Mouse (Mus musculus) limb, embryonic 10.5 days (tissue): ENCODE data around the gene Adap2. TPM values are rescaled to one million over a fixed set of nuclear protein-coding genes. Genes with fewer than 3 reads are reported as not detected.
"Not testable (repeated sequence)": the region's sequence is repeated elsewhere in the genome, so short reads cannot be mapped to it uniquely, and the experiment has no call there.

Experiments
- DNase-seq: peaks from one replicate; pipeline ENCODE4 v3.0.0-alpha.2; 2017; ENCODE audit warnings: low spot score
- H3K27ac ChIP-seq: fragments of 300-500 bp; sonication (generic); 2 replicates; pipeline ENCODE4 v1.5.1; 2016; ENCODE audit warnings: mild to moderate bottlenecking
- H3K27me3 ChIP-seq: fragments of 300-500 bp; sonication (generic); 2 replicates; pipeline ENCODE4 v1.6.1; 2016; ENCODE audit warnings: low read depth, mild to moderate bottlenecking; ENCODE audit not compliant: poor library complexity, severe bottlenecking
- H3K36me3 ChIP-seq: fragments of 300-500 bp; sonication (generic); 2 replicates; pipeline ENCODE4 v1.6.1; 2016; ENCODE audit warnings: mild to moderate bottlenecking, moderate library complexity
- H3K4me1 ChIP-seq: fragments of 300-500 bp; sonication (generic); 2 replicates; pipeline ENCODE4 v1.6.1; 2016
- H3K4me3 ChIP-seq: fragments of 300-500 bp; sonication (generic); 2 replicates; pipeline ENCODE4 v1.5.1; 2016; ENCODE audit warnings: mild to moderate bottlenecking, moderate library complexity
- H3K9me3 ChIP-seq: fragments of 300-500 bp; sonication (generic); replicated peaks from 2 replicates; pipeline ENCODE4 v1.6.1; 2016; ENCODE audit warnings: mild to moderate bottlenecking
- WGBS: fragments of 180-500 bp; shearing (Covaris S2); methylation state at CpG from one replicate; pipeline ENCODE4 v1.1.7; 2016; 5-methylcytosine and 5-hydroxymethylcytosine counted together
- polyA plus RNA-seq: library from polyadenylated mRNA; unstranded; fragments of >200 nt; fragmentation: Nextera tagmentation; extraction: Ambion mirVana; gene quantifications from 2 replicates; pipeline ENCODE4 v1.2.1, GENCODE M21; 2016

Adap2 gene
- polyA plus RNA-seq, 1 experiment from 2014 or later, result 0.46 TPM

GRCm38 (mm10) chr11:80148313-80148712 lies 5.6 kb upstream of the Adap2 start:
- Histone ChIP-seq H3K27me3 (peaks cover 19% of the 10 kb centered on the region), H3K36me3 (no peaks in the 10 kb centered on the region), H3K27ac (no peak overlapping the region), H3K9me3 (no peaks in the 10 kb centered on the region), H3K4me1 (no peaks in the 10 kb centered on the region), H3K4me3 (no peak overlapping the region)
- WGBS, result 32% methylated on average over 1 of the region's 1 CpGs
- no peak for DNase-seq

GRCm38 (mm10) chr11:80148974-80149373 lies 4.9 kb upstream of the Adap2 start:
- not testable (repeated sequence) for H3K4me3 ChIP-seq, H3K9me3 ChIP-seq, H3K4me1 ChIP-seq, H3K36me3 ChIP-seq, DNase-seq, H3K27ac ChIP-seq
- 68% methylated on average over 4 of the region's 4 CpGs for WGBS
- H3K27me3 ChIP-seq, result peaks cover 25% of the 10 kb centered on the region

GRCm38 (mm10) chr11:80149412-80150023 lies 4.4 kb upstream of the Adap2 start:
- Histone ChIP-seq H3K9me3 (no peaks in the 10 kb centered on the region), H3K4me1 (peaks cover 10% of the 10 kb centered on the region), H3K36me3 (no peaks in the 10 kb centered on the region), H3K27ac (no peak overlapping the region), H3K27me3 (peaks cover 31% of the 10 kb centered on the region), H3K4me3 (no peak overlapping the region)
- DNase-seq, result no peak
- WGBS, result 86% methylated on average over 8 of the region's 8 CpGs

- Histone ChIP-seq H3K36me3 (no peaks in the 10 kb centered on the region), H3K4me1 (peaks cover 11% of the 10 kb centered on the region), H3K27ac (no peak overlapping the region), H3K4me3 (no peak overlapping the region), H3K27me3 (peaks cover 41% of the 10 kb centered on the region), H3K9me3 (no peaks in the 10 kb centered on the region)
- WGBS, result 86% methylated on average over 5 of the region's 5 CpGs
- no peak for DNase-seq
These were observed 3.3 kb upstream of the Adap2 start for GRCm38 (mm10) chr11:80150566-80150965.

GRCm38 (mm10) chr11:80151541-80151940 lies 2.4 kb upstream of the Adap2 start:
- peaks cover 51% of the 10 kb centered on the region for H3K27me3 ChIP-seq
- no peak overlapping the region for H3K4me3 ChIP-seq
- H3K27ac ChIP-seq, result no peak overlapping the region
- DNase-seq, result no peak
- WGBS, result 73% methylated on average over 2 of the region's 2 CpGs
- peaks cover 11% of the 10 kb centered on the region for H3K4me1 ChIP-seq
- H3K36me3 ChIP-seq, result no peaks in the 10 kb centered on the region
- H3K9me3 ChIP-seq, result no peaks in the 10 kb centered on the region

GRCm38 (mm10) chr11:80152376-80152775 lies 1.5 kb upstream of the Adap2 start:
- H3K4me1 ChIP-seq, result peaks cover 11% of the 10 kb centered on the region
- no peaks in the 10 kb centered on the region for H3K9me3 ChIP-seq
- no peaks in the 10 kb centered on the region for H3K36me3 ChIP-seq
- H3K27me3 ChIP-seq, result peaks cover 59% of the 10 kb centered on the region
- WGBS, result 84% methylated on average over 8 of the region's 8 CpGs
- no peak for DNase-seq
- no peak overlapping the region for H3K4me3 ChIP-seq
- no peak overlapping the region for H3K27ac ChIP-seq

- H3K4me1 ChIP-seq, result peaks cover 11% of the 10 kb centered on the region
- WGBS, result 25% methylated on average over 25 of the region's 25 CpGs
- peaks cover 75% of the 10 kb centered on the region for H3K27me3 ChIP-seq
- no peak for DNase-seq
- H3K27ac ChIP-seq, result no peak overlapping the region
- no peaks in the 10 kb centered on the region for H3K36me3 ChIP-seq
- no peaks in the 10 kb centered on the region for H3K9me3 ChIP-seq
- peak overlapping the region; percentile 59 for H3K4me3 ChIP-seq
These were observed 596 bp downstream of the Adap2 start for GRCm38 (mm10) chr11:80154501-80154900.

- WGBS, result 87% methylated on average over 8 of the region's 8 CpGs
- H3K36me3 ChIP-seq, result no peaks in the 10 kb centered on the region
- H3K4me1 ChIP-seq, result peaks cover 11% of the 10 kb centered on the region
- H3K9me3 ChIP-seq, result no peaks in the 10 kb centered on the region
- no peak overlapping the region for H3K27ac ChIP-seq
- H3K27me3 ChIP-seq, result peaks cover 75% of the 10 kb centered on the region
- H3K4me3 ChIP-seq, result no peak overlapping the region
- no peak for DNase-seq
These were observed 1.6 kb downstream of the Adap2 start for GRCm38 (mm10) chr11:80155541-80155940.

- H3K9me3 ChIP-seq, result no peaks in the 10 kb centered on the region
- H3K4me1 ChIP-seq, result peaks cover 11% of the 10 kb centered on the region
- H3K36me3 ChIP-seq, result no peaks in the 10 kb centered on the region
- WGBS, result 81% methylated on average over 4 of the region's 4 CpGs
- H3K4me3 ChIP-seq, result no peak overlapping the region
- H3K27ac ChIP-seq, result no peak overlapping the region
- H3K27me3 ChIP-seq, result peaks cover 75% of the 10 kb centered on the region
- DNase-seq, result no peak
These were observed 2.1 kb downstream of the Adap2 start for GRCm38 (mm10) chr11:80155961-80156360.

- Histone ChIP-seq H3K4me1 (peaks cover 11% of the 10 kb centered on the region), H3K4me3 (no peak overlapping the region), H3K27ac (no peak overlapping the region), H3K36me3 (no peaks in the 10 kb centered on the region), H3K9me3 (no peaks in the 10 kb centered on the region), H3K27me3 (peaks cover 71% of the 10 kb centered on the region)
- WGBS, result 87% methylated on average over 4 of the region's 4 CpGs
- no peak for DNase-seq
These were observed 2.9 kb downstream of the Adap2 start for GRCm38 (mm10) chr11:80156841-80157240.

- DNase-seq, result no peak
- Histone ChIP-seq H3K4me1 (peaks cover 7% of the 10 kb centered on the region), H3K9me3 (no peaks in the 10 kb centered on the region), H3K36me3 (no peaks in the 10 kb centered on the region), H3K27me3 (peaks cover 49% of the 10 kb centered on the region), H3K27ac (no peak overlapping the region), H3K4me3 (no peak overlapping the region)
- 86% methylated on average over 7 of the region's 7 CpGs for WGBS
These were observed 5.1 kb downstream of the Adap2 start for GRCm38 (mm10) chr11:80159018-80159417.

GRCm38 (mm10) chr11:80161041-80161440 lies 7.1 kb downstream of the Adap2 start:
- no peak overlapping the region for H3K27ac ChIP-seq
- H3K4me1 ChIP-seq, result no peaks in the 10 kb centered on the region
- no peak for DNase-seq
- H3K9me3 ChIP-seq, result no peaks in the 10 kb centered on the region
- no peak overlapping the region for H3K4me3 ChIP-seq
- no peaks in the 10 kb centered on the region for H3K36me3 ChIP-seq
- peaks cover 29% of the 10 kb centered on the region for H3K27me3 ChIP-seq
- WGBS, result 80% methylated on average over 4 of the region's 4 CpGs

- no peak overlapping the region for H3K4me3 ChIP-seq
- DNase-seq, result no peak
- 82% methylated on average over 7 of the region's 7 CpGs for WGBS
- H3K27ac ChIP-seq, result no peak overlapping the region
- no peaks in the 10 kb centered on the region for H3K4me1 ChIP-seq
- H3K9me3 ChIP-seq, result no peaks in the 10 kb centered on the region; the same call in 1 of the 2 replicates
- H3K27me3 ChIP-seq, result peaks cover 5% of the 10 kb centered on the region; the same call in 1 of the 2 replicates
- H3K36me3 ChIP-seq, result no peaks in the 10 kb centered on the region
These were observed 9.6 kb downstream of the Adap2 start for GRCm38 (mm10) chr11:80163362-80164116.
